Mouse (Mus musculus): ENCODE measurements around the gene Kbtbd2.
A peak's percentile ranks its signal among the peaks of the same experiment; 100 is the strongest.

Gene Kbtbd2

GRCm38 (mm10) chr6:56797311-56798151, at the start of gene Kbtbd2:
Gene Kbtbd2, minus strand, starts transcription at chr6:56797813.
- peak; percentile 86 for DNase-seq (ENCODE audit: low read depth, low spot score)

GRCm38 (mm10) chr6:56844365-56844764, 46.8 kb upstream of the Kbtbd2 start:
- DNase-seq (ENCODE audit: low read depth, low spot score), result no peak

GRCm38 (mm10) chr6:56843229-56843628, 45.6 kb upstream of the Kbtbd2 start:
- no peak for DNase-seq (ENCODE audit: low read depth, low spot score)

DNA sequence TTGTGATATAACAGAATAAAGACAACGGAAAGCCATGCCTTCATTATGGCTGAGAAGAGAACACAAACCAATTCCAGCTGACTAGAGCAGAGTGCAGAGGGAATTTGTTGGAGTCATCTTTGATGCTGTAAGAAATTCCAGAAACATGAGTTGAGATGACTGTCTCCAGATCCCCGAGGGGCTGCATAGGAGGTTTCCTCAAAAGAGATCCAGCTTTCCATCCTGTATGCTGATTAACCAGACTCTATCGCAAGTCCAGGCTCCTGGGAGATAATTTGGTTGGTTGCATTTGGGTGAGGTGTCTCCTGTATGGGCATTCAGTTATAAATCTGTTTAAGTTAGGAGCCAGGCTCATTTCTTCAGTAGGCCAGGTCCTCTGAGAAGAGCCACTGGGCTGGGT, 40.0 kb upstream of the Kbtbd2 start:
- no peak for DNase-seq (ENCODE audit: low read depth, low spot score)

- no peak for DNase-seq (ENCODE audit: low read depth, low spot score)
Observed at GRCm38 (mm10) chr6:56837166-56837565, 39.6 kb upstream of the Kbtbd2 start.

GRCm38 (mm10) chr6:56835532-56835931, 37.9 kb upstream of the Kbtbd2 start:
- no peak for DNase-seq (ENCODE audit: low read depth, low spot score)

DNA sequence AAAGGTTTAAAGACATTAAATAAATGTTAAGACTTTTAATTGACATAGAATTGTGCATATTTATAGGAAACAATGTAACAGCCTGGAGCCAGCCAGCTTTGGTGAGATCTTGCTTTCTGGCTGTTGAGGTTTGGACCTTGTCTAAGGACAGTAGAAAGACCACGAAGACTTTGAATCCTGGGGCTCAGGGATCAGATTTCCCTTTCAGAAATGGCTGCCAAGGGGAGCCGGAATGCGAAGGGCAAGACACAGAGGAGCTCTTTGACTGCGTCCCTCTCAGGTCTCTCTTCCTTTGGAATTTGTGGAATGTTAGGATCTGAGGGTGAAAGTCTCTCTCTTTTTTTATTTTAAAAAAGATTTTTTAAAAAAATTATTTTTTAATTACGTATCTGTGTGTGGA, 37.2 kb upstream of the Kbtbd2 start:
- no peak for DNase-seq (ENCODE audit: low read depth, low spot score)

- no peak for DNase-seq (ENCODE audit: low read depth, low spot score)
Observed at GRCm38 (mm10) chr6:56832830-56833229, 35.2 kb upstream of the Kbtbd2 start.

DNA sequence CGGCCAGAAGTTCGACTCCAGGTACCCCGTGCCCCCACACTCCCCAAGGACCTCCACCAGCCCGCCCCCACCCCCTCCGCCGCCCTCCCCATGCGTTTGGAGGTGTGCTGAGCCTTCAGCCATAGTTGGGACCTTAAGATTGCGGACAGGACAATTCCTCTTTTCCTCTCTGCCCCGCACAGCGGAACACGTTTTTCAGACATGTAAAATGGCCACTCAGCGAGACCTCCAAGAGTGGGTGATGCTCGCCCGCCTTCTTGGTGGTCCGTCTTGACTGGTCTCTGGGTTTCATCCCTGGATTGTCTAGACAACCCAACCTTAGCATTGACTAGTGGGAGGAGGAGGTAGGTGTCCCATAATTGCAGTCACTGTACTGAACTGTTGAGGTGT, 34.8 kb upstream of the Kbtbd2 start:
- no peak for DNase-seq (ENCODE audit: low read depth, low spot score)

- peak; percentile 35 for DNase-seq (ENCODE audit: low read depth, low spot score)
Observed at GRCm38 (mm10) chr6:56831697-56832406, 34.2 kb upstream of the Kbtbd2 start, which contains the start of gene Fkbp9. Gene Fkbp9, plus strand, starts transcription at chr6:56832059.

- DNase-seq (ENCODE audit: low read depth, low spot score), result no peak
Observed at GRCm38 (mm10) chr6:56825657-56826056, 28.0 kb upstream of the Kbtbd2 start.

DNA sequence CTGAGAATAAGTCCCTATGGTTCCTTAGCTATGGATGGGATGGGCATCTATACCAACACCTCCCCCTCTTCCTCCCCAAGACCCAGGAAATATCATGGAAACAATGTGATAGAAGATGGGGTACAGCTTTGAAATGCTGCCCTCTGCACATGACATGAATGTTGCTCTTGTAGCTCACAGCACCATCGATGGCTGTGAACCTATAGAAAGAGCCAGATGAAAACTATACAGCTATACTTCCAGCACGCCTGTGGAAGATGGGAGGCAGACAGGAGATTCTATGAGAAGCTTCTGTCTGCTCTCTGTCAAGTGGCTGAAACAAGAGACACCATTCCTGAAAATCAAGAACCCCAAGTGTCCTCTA, 21.5 kb upstream of the Kbtbd2 start:
- DNase-seq (ENCODE audit: low read depth, low spot score), result no peak

GRCm38 (mm10) chr6:56818436-56819123, 21.0 kb upstream of the Kbtbd2 start:
- no peak for DNase-seq (ENCODE audit: low read depth, low spot score)

- DNase-seq (ENCODE audit: low read depth, low spot score), result no peak
Observed at GRCm38 (mm10) chr6:56813332-56813731, 15.7 kb upstream of the Kbtbd2 start.

DNA sequence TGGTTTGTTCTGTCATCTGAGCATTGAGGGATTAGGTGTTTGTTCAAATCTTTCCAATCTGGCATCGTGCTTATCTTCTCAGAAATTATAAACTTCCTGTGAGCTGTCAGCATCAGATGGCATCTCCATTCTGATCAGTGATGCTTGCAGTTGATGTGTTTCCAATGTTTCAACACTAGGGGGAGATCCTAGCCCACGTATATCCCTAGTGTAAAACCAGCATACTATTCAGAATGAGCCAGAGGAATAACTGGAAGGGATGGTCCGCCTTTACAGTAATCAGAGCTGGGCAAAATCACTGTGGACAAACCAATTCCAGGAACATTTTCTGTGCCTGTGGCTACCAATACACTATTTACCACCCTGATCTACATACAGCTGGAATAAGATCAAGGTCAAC, 11.0 kb upstream of the Kbtbd2 start:
- DNase-seq (ENCODE audit: low read depth, low spot score), result peak; percentile 54

DNA sequence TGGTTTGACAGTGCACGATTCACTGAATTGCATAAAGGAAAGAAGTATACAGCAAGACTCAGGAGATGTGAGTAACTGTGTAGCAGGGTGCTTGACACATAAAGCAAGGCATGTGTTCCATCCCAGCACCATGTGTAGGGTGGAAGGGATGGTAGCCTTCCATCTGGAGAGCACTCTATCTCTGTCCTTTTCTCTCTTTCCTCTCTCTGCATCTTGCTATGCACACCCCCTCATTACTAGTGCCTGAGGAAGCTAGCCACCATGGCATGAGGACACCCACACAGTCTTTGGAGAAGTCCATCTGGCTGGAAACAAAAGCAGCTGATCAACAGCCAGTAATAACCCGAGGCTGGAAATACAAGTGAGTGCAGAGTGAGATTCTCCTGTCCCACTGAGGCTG, 8.6 kb upstream of the Kbtbd2 start:
- DNase-seq (ENCODE audit: low read depth, low spot score), result no peak

DNA sequence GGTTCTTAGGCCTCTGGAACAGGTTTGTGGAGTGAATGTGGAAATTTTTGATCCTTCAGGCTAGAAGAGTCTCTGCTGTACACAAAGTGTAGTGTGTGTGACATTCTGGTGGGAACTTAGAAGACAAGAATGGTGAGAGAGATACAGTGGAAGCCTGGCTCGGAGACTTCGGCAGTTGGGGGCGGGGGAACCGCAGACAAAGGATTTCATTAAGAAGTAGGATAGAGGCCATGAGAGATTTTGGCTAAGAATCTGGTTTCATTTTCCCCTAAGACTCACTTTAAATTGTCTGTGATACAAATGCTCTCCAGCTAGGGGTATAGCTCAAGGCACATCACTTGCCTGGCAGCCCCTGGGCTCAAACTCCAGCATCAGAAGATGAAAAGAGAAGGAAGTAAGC, 7.4 kb upstream of the Kbtbd2 start:
- DNase-seq (ENCODE audit: low read depth, low spot score), result no peak

DNA sequence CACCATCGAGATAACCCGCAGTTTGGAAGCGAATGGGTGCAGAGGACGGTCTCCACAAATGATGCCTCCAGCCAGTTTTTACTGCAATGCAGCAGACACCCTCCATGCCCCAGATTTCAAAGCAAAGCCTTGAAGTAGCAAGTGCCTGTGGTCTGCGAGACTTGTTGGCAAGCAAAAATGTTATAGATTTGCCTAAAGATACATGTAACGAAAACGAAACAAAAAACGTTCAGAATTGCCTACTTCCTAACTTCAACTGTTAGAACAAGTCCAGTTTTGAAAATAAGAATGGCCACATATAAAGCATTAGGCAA, 496 bp upstream of the Kbtbd2 start:
- no peak for DNase-seq (ENCODE audit: low read depth, low spot score)

GRCm38 (mm10) chr6:56796668-56797141, 908 bp downstream of the Kbtbd2 start:
- DNase-seq (ENCODE audit: low read depth, low spot score), result peak; percentile 11

DNA sequence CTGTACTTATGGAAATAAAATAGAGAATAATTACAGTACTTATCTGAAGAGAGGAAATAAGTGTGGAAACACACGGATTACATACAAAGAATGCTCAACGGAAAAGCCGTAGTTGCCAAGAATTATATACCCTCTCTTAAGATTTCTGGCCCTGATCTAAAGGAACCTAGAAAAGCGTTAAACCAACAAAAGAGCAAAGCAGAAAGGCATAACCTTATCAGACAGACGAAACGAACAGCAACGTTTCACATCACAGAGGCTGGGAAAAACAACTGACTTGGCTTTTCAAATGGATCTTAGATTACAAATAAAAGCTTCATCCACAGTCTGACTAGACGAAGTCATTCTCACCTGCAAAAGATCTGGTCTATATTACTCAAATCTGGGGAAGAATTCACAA, 1.4 kb downstream of the Kbtbd2 start:
- DNase-seq (ENCODE audit: low read depth, low spot score), result no peak

GRCm38 (mm10) chr6:56794834-56795233, 2.8 kb downstream of the Kbtbd2 start:
- DNase-seq (ENCODE audit: low read depth, low spot score), result no peak

GRCm38 (mm10) chr6:56789336-56789735, 8.3 kb downstream of the Kbtbd2 start:
- no peak for DNase-seq (ENCODE audit: low read depth, low spot score)

- no peak for DNase-seq (ENCODE audit: low read depth, low spot score)
Observed at GRCm38 (mm10) chr6:56787668-56788067, 9.9 kb downstream of the Kbtbd2 start.

Data from retina, postnatal 7 days (tissue).